Mouse (Mus musculus): ENCODE results near the gene Lrch1.

- no peak for TF ChIP-seq ETS1 (IDR thresholded peaks at IDR 0.05; ENCODE audit: low read depth, low read length)
- no peak for TF ChIP-seq GATA1 (IDR thresholded peaks at IDR 0.05; ENCODE audit: low read depth, low read length)
- TF ChIP-seq MYC (IDR thresholded peaks at IDR 0.05; ENCODE audit: low read depth, low read length) = no peak
- TF ChIP-seq CTCF (IDR thresholded peaks at IDR 0.05 in 2 of 3, conservative IDR thresholded peaks at IDR 0.05 in 1 of 3; ENCODE audit: control insufficient read depth in 1 of 3, insufficient read depth in 1 of 3, low read depth in 2 of 3, low read length in 3 of 3, poor library complexity in 1 of 3, severe bottlenecking in 1 of 3) = no peak
- TF ChIP-seq USF1 (IDR thresholded peaks at IDR 0.05; ENCODE audit: low read depth, low read length) = no peak
- no peak for TF ChIP-seq ZC3H11A (IDR thresholded peaks at IDR 0.05; ENCODE audit: low read depth, low read length)
- TF ChIP-seq ZKSCAN1 (IDR thresholded peaks at IDR 0.05; ENCODE audit: low read depth, low read length) = no peak
- TF ChIP-seq POLR2A (IDR thresholded peaks at IDR 0.05; ENCODE audit: control insufficient read depth in 1 of 2, insufficient read depth in 1 of 2, low read depth in 1 of 2, low read length in 2 of 2, poor library complexity in 1 of 2) = no peak
- TF ChIP-seq EP300 (IDR thresholded peaks at IDR 0.05; ENCODE audit: low read depth in 1 of 2, low read length in 2 of 2) = no peak
These were observed 48.9 kb upstream of the Lrch1 start for GRCm38 (mm10) chr14:74996556-74996955.
